Mouse (Mus musculus): ENCODE results near the gene Rab3gap1. TPM values are rescaled to one million over a fixed set of nuclear protein-coding genes. Genes with fewer than 3 reads are reported as not detected.

Rab3gap1 gene
- polyA plus RNA-seq, 2 experiments: 18.5 to 23.3 TPM

GRCm38 (mm10) chr1:127858945-127859648 lies 9.5 kb upstream of the Rab3gap1 start:
- H3K4me2 ChIP-seq (replicated peaks; ENCODE audit: low read depth, low read length, severe bottlenecking): no peak overlapping the region
- no peak for ATAC-seq (ENCODE audit: low FRiP score, low read depth)

GRCm38 (mm10) chr1:127859799-127860400 lies 8.7 kb upstream of the Rab3gap1 start:
- TF ChIP-seq POLR2A (IDR thresholded peaks at IDR 0.05; ENCODE audit: borderline replicate concordance, extremely low read depth, insufficient read depth, insufficient read length): no peak
- Histone ChIP-seq H3K4me2 (replicated peaks; ENCODE audit: low read depth, low read length, severe bottlenecking) (no peak overlapping the region), H3K4me3 (replicated peaks; ENCODE audit: low read length) (no peak overlapping the region), H3K4me1 (ENCODE audit: control insufficient read depth, insufficient read depth, low read length) (no peaks in the 10 kb centered on the region), H3K36me3 (ENCODE audit: control insufficient read depth, insufficient read depth, low read length) (no peaks in the 10 kb centered on the region), H3K9ac (ENCODE audit: low read depth, low read length, severe bottlenecking) (no peak overlapping the region), H3K27ac (replicated peaks; ENCODE audit: low read depth, low read length) (no peak overlapping the region), H3K9me3 (ENCODE audit: control insufficient read depth, low read length) (no peaks in the 10 kb centered on the region), H3K27me3 (ENCODE audit: control insufficient read depth, insufficient read depth, low read length) (no peaks in the 10 kb centered on the region)
- ATAC-seq (ENCODE audit: low FRiP score, low read depth) (no peak), DNase-seq (ENCODE audit: low spot score) (no peak)
- WGBS: 81% methylated on average over 6 of the region's 6 CpGs

More at GRCm38 (mm10) chr1:127858945-127859648, 9.5 kb upstream of the Rab3gap1 start:
- H3K9ac ChIP-seq (ENCODE audit: low read depth, low read length, severe bottlenecking): no peak overlapping the region
- 84% methylated on average over 9 of the region's 9 CpGs for WGBS
- H3K9me3 ChIP-seq (ENCODE audit: control insufficient read depth, low read length): no peaks in the 10 kb centered on the region
- no peaks in the 10 kb centered on the region for H3K27me3 ChIP-seq (ENCODE audit: control insufficient read depth, insufficient read depth, low read length)
- DNase-seq (ENCODE audit: low spot score): no peak
- H3K4me1 ChIP-seq (ENCODE audit: control insufficient read depth, insufficient read depth, low read length): no peaks in the 10 kb centered on the region
- no peak overlapping the region for H3K27ac ChIP-seq (replicated peaks; ENCODE audit: low read depth, low read length)
- TF ChIP-seq POLR2A (IDR thresholded peaks at IDR 0.05; ENCODE audit: borderline replicate concordance, extremely low read depth, insufficient read depth, insufficient read length): no peak
- H3K36me3 ChIP-seq (ENCODE audit: control insufficient read depth, insufficient read depth, low read length): no peaks in the 10 kb centered on the region
- H3K4me3 ChIP-seq (replicated peaks; ENCODE audit: low read length): no peak overlapping the region

- TF ChIP-seq POLR2A (IDR thresholded peaks at IDR 0.05; ENCODE audit: borderline replicate concordance, extremely low read depth, insufficient read depth, insufficient read length): no peak
- no peaks in the 10 kb centered on the region for H3K4me1 ChIP-seq (ENCODE audit: control insufficient read depth, insufficient read depth, low read length)
- no peak overlapping the region for H3K27ac ChIP-seq (replicated peaks; ENCODE audit: low read depth, low read length)
- H3K4me2 ChIP-seq (replicated peaks; ENCODE audit: low read depth, low read length, severe bottlenecking): no peak overlapping the region
- H3K9ac ChIP-seq (ENCODE audit: low read depth, low read length, severe bottlenecking): no peak overlapping the region
- 93% methylated on average over 4 of the region's 4 CpGs for WGBS
- no peak overlapping the region for H3K4me3 ChIP-seq (replicated peaks; ENCODE audit: low read length)
- H3K36me3 ChIP-seq (ENCODE audit: control insufficient read depth, insufficient read depth, low read length): no peaks in the 10 kb centered on the region
- H3K9me3 ChIP-seq (ENCODE audit: control insufficient read depth, low read length): no peaks in the 10 kb centered on the region
- no peak for ATAC-seq (ENCODE audit: low FRiP score, low read depth)
- DNase-seq (ENCODE audit: low spot score): no peak
- H3K27me3 ChIP-seq (ENCODE audit: control insufficient read depth, insufficient read depth, low read length): no peaks in the 10 kb centered on the region
Measured at GRCm38 (mm10) chr1:127860492-127860891, 8.1 kb upstream of the Rab3gap1 start.

GRCm38 (mm10) chr1:127861900-127862299 lies 6.7 kb upstream of the Rab3gap1 start:
- Histone ChIP-seq H3K4me3 (replicated peaks; ENCODE audit: low read length) (no peak overlapping the region), H3K27ac (replicated peaks; ENCODE audit: low read depth, low read length) (no peak overlapping the region)
- WGBS: 87% methylated on average over 5 of the region's 5 CpGs

GRCm38 (mm10) chr1:127863806-127864205 lies 4.8 kb upstream of the Rab3gap1 start:
- no peaks in the 10 kb centered on the region for H3K36me3 ChIP-seq (ENCODE audit: control insufficient read depth, insufficient read depth, low read length)
- H3K4me3 ChIP-seq (replicated peaks; ENCODE audit: low read length): no peak overlapping the region
- no peak overlapping the region for H3K9ac ChIP-seq (ENCODE audit: low read depth, low read length, severe bottlenecking)
- no peak for TF ChIP-seq POLR2A (IDR thresholded peaks at IDR 0.05; ENCODE audit: borderline replicate concordance, extremely low read depth, insufficient read depth, insufficient read length)
- no peak overlapping the region for H3K4me2 ChIP-seq (replicated peaks; ENCODE audit: low read depth, low read length, severe bottlenecking)
- no peaks in the 10 kb centered on the region for H3K27me3 ChIP-seq (ENCODE audit: control insufficient read depth, insufficient read depth, low read length)
- H3K9me3 ChIP-seq (ENCODE audit: control insufficient read depth, low read length): no peaks in the 10 kb centered on the region
- H3K27ac ChIP-seq (replicated peaks; ENCODE audit: low read depth, low read length): no peak overlapping the region
- 50% methylated on average over 7 of the region's 7 CpGs for WGBS
- ATAC-seq (ENCODE audit: low FRiP score, low read depth) (no peak), DNase-seq (ENCODE audit: low spot score) (no peak)
- no peaks in the 10 kb centered on the region for H3K4me1 ChIP-seq (ENCODE audit: control insufficient read depth, insufficient read depth, low read length)

More at GRCm38 (mm10) chr1:127861900-127862299, 6.7 kb upstream of the Rab3gap1 start:
- H3K4me1 ChIP-seq (ENCODE audit: control insufficient read depth, insufficient read depth, low read length): no peaks in the 10 kb centered on the region
- no peak overlapping the region for H3K9ac ChIP-seq (ENCODE audit: low read depth, low read length, severe bottlenecking)
- ATAC-seq (ENCODE audit: low FRiP score, low read depth) (no peak), DNase-seq (ENCODE audit: low spot score) (no peak)
- TF ChIP-seq POLR2A (IDR thresholded peaks at IDR 0.05; ENCODE audit: borderline replicate concordance, extremely low read depth, insufficient read depth, insufficient read length): no peak
- H3K4me2 ChIP-seq (replicated peaks; ENCODE audit: low read depth, low read length, severe bottlenecking): no peak overlapping the region
- H3K36me3 ChIP-seq (ENCODE audit: control insufficient read depth, insufficient read depth, low read length): no peaks in the 10 kb centered on the region
- H3K27me3 ChIP-seq (ENCODE audit: control insufficient read depth, insufficient read depth, low read length): no peaks in the 10 kb centered on the region
- no peaks in the 10 kb centered on the region for H3K9me3 ChIP-seq (ENCODE audit: control insufficient read depth, low read length)
